Mouse (Mus musculus) mouse embryonic stem cell (cell line): ENCODE measurements around the gene Gbp9.
"Not testable (repeated sequence)": the region's sequence is repeated elsewhere in the genome, so short reads cannot be mapped to it uniquely, and the experiment has no call there.

Source experiments
- in situ Hi-C, 2 experiments: fragments of 300-500 bp; cut with MboI; formaldehyde crosslinking; loops; 1 replicate in 1 of 2; 3 replicates in 1 of 2; pipeline ENCODE4 v1.14.3; 2019 to 2020; ENCODE audit warnings: low sequenced_read_pairs in 2 of 2, low pct_unique_long_range_greater_than_20kb in 1 of 2, mixed read lengths in 1 of 2; ENCODE audit not compliant: unreplicated experiment in 1 of 2

The Gbp9 gene

DNA sequence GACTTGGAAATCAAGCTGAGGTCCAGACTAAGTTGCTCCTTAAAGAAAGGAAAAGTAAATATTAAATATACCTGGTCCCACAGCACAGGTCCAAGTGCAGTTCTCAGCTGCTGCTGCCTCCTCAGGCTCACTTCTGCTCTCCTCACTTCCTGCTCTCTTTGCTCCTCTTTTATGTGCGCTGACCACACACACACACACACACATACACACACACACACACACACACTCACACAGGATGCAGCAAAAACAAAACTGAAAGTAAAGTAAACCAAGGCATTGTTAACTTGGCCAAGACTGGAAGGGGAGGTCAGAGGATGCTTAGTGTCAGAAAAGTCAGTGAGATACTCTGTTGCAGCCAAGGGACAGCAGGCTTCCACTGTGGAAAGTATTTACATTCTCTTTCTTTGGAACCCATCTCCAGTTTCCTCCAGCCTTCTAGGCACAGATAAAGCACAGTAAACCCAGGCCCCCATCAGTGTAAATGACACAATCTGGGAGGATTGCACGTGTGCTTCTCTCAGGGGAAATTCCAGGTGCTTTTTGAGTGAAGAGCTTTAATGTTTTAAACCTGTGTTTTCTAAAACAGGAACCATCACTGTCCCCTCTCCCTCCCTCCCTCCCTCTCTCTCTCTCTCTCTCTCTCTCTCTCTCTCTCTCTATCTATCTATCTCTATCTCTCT, at the start of gene Gbp9, which contains the start of the genes Gbp8 and Gbp4:
Gbp9 (minus strand) TSS at position 131 of the 680 bp plus-strand sequence.
Gbp8 (minus strand) TSS at position 132 of the 680 bp plus-strand sequence.
Gbp4 (minus strand) TSS at position 178 of the 680 bp plus-strand sequence.
- in situ Hi-C loops: not testable (repeated sequence)

DNA sequence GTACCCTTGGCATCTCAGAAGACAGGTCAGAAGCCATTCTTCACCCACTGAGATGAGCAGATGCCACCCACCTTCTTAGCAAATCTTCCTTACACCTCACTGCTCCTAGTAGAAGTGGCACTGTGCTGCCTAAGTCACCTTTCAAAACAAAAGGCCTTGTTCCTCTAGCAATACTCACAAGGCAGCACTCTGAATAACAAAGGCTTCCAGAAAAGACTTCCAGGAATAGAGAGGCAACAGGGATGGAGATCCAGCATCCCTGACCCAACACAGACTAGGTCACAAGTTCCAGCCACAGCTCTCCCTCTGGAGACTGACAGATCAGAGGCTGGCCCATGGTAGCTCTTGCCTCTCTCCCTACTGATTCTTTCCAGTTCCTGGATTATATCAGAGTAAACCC, 42.1 kb upstream of the Gbp9 start:
- in situ Hi-C loops: no loop called here

DNA sequence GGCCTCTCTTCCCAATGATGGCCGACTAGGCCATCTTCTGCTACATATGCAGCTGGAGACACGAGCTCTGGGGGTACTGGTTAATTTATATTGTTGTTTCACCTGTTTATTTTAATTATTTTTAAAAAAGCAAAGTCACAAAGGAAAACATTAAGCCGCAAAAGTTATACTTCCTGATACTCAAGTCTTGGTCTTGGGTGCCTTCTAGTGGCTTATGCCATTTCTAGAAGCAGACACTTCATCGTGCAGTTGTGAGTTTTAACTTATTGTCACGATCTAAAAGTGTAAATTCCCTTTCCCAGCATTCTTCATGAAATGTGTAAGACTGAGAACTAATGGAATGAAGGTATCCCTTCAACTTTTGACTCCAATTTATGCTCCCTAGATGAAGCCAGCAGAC, 17.2 kb upstream of the Gbp9 start:
- in situ Hi-C loops: no loop called here

DNA sequence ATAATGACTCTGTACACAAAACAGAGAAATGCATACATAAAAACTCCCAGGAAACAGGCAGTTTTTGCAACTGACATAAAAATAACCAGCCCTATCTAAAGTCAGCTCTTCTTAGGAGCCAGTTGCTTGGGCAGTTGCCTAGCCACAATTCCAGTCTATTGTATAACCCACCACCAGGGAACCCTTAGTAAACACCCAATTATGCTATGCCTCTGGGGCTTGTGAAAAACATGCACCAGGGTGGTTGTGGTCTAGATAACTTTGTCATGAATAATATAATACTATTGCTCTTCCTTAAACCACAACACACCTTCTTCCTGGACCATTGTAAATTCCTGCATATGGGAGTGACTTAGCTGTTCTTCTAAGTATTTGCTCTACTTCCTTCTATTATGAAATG, 14.7 kb upstream of the Gbp9 start:
- in situ Hi-C loops: no loop called here

DNA sequence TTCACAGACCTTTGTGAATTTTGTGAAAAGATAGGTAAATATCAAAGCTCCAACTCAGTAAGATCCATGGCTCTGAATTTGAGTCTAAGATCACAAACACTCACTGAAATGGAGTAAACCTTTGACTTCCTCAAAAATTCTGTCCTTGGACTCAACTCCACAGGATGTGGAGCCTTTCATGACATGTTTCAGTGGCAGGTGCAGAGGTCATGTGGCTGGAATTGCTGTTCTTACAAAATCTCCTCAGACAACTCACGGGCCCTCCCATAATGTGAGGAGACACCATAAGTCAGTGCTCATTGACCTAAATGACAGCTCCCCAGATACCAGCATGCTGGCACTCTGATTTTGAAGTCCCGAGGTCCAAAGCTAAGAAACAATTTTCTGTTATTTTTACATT, 8.7 kb upstream of the Gbp9 start:
- in situ Hi-C loops: not testable (repeated sequence)

DNA sequence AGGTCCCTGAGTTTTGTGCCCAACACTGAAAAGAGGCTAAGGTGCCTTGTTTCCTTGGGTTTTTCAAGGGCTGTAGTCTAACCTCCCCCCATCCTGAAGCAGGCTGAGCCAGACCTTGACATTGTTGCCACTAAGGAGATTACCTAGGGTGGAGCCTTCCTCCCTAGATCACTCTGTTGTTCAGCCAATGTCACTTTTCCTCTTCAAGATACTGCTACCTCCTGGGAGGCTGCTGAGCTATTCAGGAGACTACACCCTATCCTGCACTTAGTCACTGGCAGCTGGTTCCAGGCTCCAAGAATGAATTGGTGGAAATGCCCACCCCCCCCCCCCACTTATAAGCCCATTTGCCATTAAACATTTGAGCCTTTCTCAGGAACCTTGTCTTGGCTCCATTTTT, 7.1 kb upstream of the Gbp9 start:
- in situ Hi-C loops: no loop called here

DNA sequence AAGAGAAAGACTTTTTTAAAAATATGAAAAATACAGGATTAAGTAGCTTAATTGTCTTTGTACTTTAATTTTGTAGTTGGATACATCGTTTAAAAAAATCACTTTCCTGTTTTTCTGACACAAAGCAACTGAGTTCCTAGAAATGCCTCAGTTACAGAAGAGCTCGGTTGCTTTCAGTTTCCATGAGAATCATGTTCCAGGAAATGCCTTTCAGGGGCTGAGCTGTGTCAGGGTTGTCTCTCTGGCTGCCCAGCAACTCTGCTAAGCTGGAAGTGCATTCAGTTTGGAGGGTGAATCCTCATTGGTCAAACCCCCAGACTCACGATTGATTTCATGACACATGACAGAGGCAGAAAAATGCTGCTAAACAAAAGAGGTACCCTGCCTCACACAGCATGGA, 6.4 kb upstream of the Gbp9 start:
- in situ Hi-C loops: not testable (repeated sequence)

DNA sequence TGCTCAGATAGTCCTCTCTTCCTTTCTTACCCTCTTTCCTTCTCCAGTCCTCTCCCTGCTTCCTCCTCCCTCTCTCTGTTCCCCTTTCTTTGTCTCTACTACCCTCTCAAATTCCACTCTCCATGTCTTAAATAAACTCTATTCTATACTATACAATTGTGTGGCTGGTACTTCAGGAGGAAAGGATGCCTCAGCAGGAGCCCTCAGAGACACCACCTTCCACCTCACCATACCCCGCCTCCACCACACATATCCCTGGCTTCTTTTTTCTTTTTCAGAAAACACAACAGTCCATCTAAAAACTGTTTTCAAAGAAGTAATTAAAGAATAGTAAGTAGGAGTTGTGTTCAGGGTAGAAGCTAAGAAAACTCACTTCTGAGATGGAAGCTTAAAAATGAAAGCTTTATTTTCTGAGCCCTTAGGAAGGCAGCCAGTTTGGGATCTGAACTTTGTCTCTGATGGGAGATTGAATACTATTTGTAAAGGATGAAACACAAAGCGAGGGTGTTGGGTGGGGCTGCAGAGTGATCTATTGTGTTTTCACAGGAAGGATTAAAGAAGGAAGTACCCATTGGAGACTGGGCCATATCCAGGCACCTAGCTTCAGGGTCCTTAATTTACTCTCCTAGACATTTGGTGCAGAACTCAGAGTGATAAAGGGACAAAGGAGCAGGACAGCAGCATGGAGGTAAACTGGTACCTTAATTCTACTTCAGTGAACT, 911 bp upstream of the Gbp9 start:
- in situ Hi-C loops: not testable (repeated sequence)

DNA sequence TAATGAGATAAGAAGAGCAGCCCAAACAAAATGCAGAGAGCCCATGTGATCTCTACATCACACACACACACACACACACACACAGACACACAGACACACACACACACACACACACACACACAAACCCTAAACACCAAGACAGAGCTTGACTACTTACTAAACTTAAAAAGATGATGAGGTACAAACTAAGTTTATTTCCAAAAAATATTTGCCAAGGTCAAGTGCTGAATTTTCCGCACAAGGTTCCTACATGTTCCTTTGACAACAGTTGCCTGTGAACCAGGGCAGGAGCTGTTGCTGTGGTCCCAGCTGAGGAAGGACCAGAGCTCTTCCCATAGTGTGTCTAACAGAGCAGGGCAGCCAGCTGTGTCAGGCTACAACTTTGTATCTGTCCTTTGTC, 433 bp downstream of the Gbp9 start:
- in situ Hi-C loops: no loop called here

DNA sequence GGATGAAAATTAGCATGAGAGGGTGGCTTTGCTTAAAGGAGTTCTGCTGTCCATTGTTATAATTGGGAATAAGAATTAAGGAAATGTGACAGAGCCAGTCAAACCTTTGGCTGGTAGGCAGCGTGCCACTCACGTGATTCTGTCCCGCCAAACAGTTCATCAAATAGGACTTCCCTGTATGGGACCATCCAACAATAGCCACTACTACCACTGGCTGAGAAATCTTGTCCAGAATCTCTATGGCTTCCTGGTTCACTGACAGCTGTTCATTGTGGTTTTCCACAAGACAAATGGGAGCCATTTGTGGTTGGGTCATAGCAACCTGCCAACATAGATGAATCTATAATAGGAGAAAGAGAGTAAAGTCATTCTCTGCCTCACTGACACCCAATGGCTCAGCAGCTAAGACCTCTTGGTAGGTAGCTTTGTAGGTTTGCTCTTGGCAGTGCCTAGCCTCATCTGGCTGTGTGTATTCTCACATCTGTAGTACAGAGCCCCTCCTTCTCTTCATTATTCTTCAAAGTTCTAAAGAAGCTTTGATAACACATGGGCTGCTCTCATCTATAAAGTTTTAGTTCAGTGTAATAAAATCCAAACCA, 2.5 kb downstream of the Gbp9 start:
- in situ Hi-C loops: not testable (repeated sequence)

DNA sequence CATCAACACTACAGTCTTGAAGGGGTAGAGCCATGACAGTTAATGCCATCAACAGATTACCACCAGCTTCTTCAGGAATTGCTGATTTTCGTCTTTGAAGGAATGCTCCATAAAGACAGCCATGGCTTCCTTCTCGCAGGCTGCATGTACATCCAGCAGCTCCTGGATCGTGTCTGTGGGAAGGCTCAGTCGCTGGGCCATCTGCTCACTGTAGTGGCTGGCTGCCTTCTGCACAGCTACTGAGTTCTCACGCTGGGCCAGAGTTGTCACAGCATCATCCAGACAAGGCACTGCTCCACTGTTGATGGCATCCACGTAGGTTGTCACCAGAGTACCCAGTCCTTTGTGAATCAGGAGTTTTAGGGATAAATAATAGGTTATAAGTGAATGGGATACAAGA, 17.6 kb downstream of the Gbp9 start:
- in situ Hi-C loops: not testable (repeated sequence)

DNA sequence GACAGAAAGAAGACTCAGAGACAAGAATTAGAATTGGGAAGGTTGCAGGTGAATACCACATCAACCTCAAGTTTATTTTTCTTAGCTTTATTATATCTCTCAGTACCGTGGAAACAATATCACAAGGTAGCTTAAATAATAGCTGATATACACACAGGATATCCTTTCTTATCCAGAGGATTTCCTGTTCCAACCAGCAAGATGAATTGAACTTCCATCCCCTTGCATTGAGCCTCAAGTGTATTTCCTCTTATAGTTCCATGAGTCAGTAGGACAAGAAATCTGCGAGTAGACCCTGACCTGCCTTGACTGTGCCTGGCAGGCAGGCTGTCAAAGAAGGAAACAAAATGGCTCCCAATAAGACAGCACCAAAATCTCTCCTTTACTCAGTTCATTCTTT, 23.6 kb downstream of the Gbp9 start:
- in situ Hi-C loops: no loop called here

DNA sequence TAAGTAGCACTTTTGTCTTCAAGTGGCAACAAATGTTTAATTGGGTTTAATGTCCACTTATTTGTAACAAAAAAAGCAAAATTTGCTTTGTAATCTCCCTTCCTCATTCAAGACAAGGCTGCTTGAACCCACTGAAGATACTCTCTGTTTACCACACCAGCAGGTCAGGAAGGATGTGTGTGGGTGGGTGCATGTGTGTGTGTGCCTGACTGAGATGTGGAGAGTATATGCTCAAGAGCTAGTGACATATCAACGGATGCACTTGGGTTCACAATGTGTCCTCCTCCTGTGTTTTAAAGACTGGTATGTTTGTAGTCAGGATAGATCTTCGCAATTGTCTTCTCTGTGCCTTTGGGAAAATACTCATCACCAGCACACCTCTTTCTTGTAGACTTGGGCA, 24.6 kb downstream of the Gbp9 start:
- in situ Hi-C loops: no loop called here

DNA sequence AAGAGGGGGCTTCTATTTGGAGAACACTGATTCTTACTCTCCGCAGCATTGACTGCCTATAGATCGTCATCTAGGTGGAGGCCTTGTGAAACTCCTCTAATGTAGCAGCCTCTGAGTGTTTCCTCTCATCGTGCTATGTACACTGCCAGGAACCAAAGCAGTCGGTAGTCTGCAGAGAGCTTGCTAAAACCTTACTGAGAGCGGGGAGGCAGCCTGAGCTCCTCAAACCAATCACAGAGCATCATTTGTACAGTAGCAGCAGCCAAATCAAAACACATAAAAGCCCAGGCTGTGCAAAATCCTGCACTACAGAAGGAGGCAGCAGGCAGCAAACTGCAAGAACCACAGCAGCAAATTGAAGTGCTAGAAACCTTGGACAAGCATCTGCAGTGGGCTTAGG, 25.7 kb downstream of the Gbp9 start:
- in situ Hi-C loops: no loop called here

DNA sequence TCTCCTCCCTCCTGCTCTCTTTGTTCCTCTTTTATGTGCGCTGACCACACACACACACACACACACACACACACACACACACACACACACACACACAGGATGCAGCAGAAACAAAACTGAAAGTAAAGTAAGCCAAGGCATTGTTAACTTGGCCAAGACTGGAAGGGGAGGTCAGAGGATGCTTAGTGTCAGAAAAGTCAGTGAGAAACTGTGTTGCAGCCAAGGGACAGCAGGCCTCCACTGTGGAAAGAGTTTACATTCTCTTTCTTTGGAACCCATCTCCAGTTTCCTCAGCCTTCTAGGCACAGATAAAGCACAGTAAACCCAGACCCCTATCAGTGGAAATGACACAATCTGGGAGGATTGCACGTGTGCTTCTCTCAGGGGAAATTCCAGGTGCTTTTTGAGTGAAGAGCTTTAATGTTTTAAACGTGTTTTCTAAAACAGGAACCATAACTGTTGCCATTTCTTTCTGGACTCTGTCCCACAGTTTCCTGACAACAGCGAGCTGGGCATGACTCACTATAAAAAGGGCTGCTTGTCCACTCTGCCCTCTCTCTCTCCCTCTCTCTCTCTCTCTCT, 29.0 kb downstream of the Gbp9 start:
- in situ Hi-C loops: not testable (repeated sequence)

DNA sequence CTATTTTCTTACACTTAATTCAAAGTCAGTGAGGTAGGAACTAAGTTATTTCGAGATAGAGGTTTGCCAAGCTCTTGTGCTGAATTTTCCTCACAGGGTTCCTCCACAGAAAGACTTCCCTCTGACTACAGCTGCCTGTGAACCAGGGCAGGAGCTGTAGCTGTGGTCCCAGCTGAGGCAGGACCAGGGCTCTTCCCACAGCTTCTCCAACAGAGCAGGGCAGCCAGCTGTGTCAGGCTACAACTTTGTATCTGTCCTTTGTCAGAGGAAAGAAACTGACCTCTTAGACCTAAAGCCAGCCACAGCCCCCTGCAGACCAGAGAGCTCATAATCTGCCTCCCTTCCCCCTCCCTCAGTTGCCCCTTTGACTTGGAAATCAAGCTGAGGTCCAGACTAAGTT, 29.6 kb downstream of the Gbp9 start:
- in situ Hi-C loops: not testable (repeated sequence)

DNA sequence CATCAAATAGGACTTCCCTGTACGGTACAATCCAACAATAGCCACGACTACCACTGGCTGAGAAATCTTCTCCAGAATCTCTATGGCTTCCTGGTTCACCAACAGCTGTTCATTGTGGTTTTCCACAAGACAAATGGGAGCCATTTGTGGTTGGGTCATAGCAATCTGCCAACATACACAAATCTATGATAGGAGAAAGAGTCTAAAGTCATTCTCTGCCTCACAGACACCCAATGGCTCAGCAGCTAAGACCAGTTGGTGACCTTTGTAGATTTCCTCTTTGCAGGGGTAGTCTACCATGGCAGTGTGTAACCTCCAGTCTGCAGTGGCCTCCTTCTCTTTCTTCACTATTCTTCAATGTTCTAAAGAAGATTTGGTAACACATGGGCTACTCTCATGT, 33.6 kb downstream of the Gbp9 start:
- in situ Hi-C loops: not testable (repeated sequence)

DNA sequence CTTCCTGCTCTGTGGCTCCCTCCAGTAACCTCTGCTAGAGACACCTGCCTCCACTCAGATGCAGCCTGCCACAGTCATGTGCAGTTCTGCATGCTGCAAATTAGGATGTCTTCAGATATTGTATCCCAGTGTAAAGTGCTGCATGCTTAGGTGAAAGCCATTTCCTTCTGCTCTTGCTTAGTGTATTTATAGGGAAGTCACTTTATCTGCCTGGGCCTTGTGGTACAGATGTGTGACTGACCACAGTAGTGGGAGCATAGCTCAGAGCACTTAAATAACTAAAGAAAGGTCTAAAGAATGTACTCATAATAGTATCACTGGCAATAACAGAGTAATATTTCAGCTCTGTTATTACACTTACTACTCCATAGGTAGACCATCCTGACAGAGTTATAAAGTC, 57.4 kb downstream of the Gbp9 start:
- in situ Hi-C loops: no loop called here

DNA sequence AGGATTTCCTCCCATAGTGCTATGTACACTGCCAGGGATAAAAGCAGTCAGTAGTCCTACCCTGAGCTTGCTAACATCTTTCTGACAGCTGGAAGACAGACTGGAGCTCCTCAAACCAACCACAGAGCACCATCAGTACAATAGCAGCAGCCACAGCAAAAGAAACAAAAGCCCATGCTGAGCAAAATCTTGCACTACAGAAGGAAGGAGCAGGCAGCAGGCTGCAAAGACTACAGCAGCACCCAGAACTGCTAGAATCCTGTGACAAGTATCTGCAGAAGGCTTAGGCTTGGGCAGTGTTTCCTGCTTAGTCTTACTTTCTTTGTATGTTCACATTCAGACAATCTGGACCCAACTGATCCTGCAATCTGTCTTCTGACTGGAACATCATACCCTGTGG, 71.0 kb downstream of the Gbp9 start:
- in situ Hi-C loops: not testable (repeated sequence)
